Mouse (Mus musculus) Patski (cell line): ENCODE data around the gene Ccdc142. TPM values are rescaled to one million over a fixed set of nuclear protein-coding genes. Genes with fewer than 3 reads are reported as not detected.

ENCODE experiments used
- ATAC-seq: fragments of 100-300 bp; one replicate; pipeline ENCODE4 v1.8.0; 2021
- CTCF ChIA-PET: fragments of 350-600 bp; sonication (Branson Sonifier 250); formaldehyde crosslinking; loops from one replicate; lab custom pipeline; 2022; ENCODE audit warnings: inconsistent platforms; lab: Charles Lee
- POLR2A ChIA-PET: fragments of 350-600 bp; sonication (Branson Sonifier 250); formaldehyde crosslinking; loops from one replicate; lab custom pipeline; 2022; ENCODE audit warnings: antibody characterized with exemption, inconsistent platforms; lab: Charles Lee
- DNase-seq: peaks from one replicate; pipeline ENCODE4 v3.0.0-alpha.2; 2011; ENCODE audit warnings: low read depth, low spot score
- H3K27me3 ChIP-seq: fragments of 371-371 bp; one replicate; pipeline ENCODE4 v1.5.1; 2021
- CTCF ChIP-seq: fragments of 100-300 bp; IDR thresholded peaks from one replicate; pipeline ENCODE4 v1.5.1; 2021
- in situ Hi-C: fragments of 300-500 bp; cut with MboI; formaldehyde crosslinking; loops from 3 replicates; pipeline ENCODE4 v1.11.1; 2018; ENCODE audit warnings: low pct_unique_long_range_greater_than_20kb, mixed read lengths
- polyA plus RNA-seq: library from polyadenylated mRNA; unstranded; gene quantifications from one replicate; pipeline ENCODE4 v1.2.3, GENCODE M21; 2021

The Ccdc142 gene
- polyA plus RNA-seq, 1 experiment from 2014 or later = 3.5 TPM

DNA sequence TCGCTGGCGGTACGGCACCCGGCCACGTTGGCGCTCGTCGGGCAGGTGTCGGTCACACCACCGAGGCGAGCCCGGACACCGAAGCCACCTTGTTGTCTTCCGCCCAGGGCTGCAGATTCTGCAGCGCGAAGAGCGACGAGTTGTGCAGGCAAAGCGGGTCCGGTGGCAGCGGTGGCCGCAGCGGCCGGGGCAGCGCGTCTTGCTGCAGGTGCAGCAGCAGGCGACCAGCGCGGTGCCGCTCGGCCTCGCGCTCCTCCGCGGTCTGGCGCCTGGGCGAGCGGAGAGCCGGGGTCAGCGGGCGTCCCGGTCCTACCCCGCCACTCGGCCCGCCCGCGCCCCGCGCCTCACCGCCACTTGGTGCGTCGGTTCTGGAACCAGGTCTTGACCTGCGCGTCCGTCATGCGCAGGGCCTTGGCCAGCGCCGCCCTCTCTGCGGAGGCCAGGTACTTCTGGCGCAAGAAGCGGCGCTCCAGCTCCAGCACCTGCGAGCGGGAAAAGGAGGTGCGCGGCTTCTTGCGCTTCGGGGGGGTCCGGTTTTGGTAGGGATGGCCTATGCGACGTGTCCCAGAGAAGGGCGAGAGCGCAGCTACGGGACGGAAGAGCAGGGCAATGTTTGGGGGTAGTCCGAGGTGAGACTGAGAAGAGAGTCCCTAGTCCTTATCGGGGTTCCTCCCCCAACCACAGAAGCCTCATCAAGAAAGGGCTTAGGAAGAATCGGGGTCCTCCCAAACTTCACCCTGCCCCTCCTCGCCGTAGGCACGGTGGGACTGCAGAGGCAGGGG is 32.5 kb upstream of the Ccdc142 start:
- CTCF ChIA-PET = no interaction called here
- no peak for ATAC-seq
- TF ChIP-seq CTCF = no peak
- POLR2A ChIA-PET = interaction anchor here (0.5 to 0.6 kb wide), 2 partner anchors 8 to 36 kb away, joined by 3 to 4 read pairs; no protein-coding TSS in a partner anchor
- peaks cover 54% of the 10 kb centered on the region for H3K27me3 ChIP-seq
- DNase-seq = no peak
- in situ Hi-C loops = no loop called here

DNA sequence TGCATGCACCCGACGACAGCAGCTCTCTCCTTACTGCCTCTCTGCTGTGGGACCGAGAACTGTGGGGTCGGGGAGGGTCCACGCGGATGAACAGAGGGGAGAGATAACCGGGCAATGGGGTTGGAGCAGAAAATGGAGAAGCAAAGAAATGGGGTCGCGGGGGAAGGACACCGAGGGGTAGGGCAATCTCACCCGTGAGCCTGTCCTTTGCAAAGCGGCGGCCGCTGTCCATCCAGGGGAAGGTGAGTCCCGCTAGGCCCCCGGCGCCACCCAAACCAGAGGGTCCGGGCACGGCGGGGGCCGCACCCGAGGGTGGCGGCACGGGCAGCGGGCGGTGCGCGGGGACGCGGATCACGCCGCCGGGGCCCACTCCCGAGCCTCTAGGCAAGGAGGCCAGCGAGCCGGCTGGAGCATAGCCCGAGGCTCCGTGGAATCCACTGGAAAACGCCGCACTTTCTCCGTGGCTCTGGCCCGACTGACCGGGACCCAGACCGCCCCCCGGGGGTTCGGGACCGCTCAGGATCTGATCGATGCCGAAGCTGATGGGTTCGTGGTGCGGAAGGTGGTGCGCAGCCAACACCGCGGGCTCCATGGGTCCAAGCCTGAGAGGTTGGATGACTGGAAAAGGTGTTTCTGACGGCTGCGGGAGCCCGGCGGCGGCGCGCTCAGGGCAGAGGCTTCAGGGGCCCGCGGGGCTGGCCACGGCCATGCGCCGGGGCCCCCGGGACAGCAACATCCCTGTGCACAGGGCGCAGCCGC is 31.7 kb upstream of the Ccdc142 start:
- H3K27me3 ChIP-seq = peaks cover 57% of the 10 kb centered on the region
- ATAC-seq (no peak), DNase-seq (no peak)
- POLR2A ChIA-PET = interaction anchor here (0.5 kb wide), 1 partner anchor 35 kb away, joined by 4 read pairs; no protein-coding TSS in a partner anchor
- CTCF ChIA-PET = no interaction called here
- TF ChIP-seq CTCF = no peak
- in situ Hi-C loops = no loop called here

DNA sequence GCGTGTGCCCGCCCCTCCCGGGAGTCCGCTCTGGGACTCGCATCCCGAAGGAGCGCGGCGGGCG is 31.3 kb upstream of the Ccdc142 start, which contains the start of gene Tlx2:
Gene Tlx2 (minus strand): TSS at position 47 of the 64 bp plus-strand sequence.
- ATAC-seq (no peak), DNase-seq (no peak)
- TF ChIP-seq CTCF = no peak
- H3K27me3 ChIP-seq = peaks cover 57% of the 10 kb centered on the region
- ChIA-PET CTCF (no interaction called here), POLR2A (no interaction called here)
- in situ Hi-C loops = no loop called here

DNA sequence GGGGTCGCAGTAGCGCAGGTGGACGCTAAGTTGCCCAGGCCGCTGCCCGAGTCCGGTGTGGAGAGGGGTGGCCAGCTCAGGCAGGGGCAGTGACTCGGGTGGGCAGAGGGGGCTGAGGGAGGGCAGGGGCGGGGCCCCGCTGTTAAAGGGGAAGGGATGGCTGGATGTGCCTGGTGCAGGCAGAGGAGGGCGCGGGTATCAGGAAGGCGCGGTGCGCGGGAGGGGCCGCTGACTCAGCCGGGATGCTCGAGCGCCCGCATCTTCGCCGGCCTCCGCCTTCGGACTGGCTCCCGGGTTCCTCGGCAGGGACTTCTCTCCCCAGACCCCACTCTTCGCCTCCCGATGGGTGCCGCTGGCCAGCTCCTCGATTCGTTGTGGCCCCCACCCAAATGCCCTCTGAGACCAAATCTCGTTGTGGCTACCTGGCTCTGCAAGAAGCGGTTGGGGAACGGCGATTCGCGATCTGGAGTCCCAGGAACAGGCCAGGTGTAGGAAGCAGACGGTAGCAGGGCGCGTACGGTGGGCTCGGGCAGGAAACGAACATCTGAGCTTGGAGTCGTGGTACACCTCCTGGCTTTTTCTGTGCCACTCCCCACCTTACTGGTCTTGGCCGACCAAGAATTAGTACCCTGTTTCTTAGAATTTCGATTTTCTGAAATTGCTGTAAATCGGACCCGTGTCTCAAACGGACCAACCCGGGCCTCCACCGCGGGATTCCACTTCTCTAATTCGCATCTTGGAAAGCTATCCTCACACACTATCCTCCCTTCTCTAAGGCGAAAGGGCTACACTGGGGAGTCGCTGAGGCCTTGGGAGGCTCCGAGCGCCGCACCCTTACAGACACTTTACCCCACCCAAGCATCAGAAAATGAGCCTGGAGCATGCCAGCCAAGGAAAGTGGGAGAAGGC is 30.8 kb upstream of the Ccdc142 start:
- DNase-seq (no peak), ATAC-seq (no peak)
- in situ Hi-C loops = no loop called here
- CTCF ChIA-PET = no interaction called here
- POLR2A ChIA-PET = no interaction called here
- H3K27me3 ChIP-seq = peaks cover 57% of the 10 kb centered on the region
- no peak for TF ChIP-seq CTCF

DNA sequence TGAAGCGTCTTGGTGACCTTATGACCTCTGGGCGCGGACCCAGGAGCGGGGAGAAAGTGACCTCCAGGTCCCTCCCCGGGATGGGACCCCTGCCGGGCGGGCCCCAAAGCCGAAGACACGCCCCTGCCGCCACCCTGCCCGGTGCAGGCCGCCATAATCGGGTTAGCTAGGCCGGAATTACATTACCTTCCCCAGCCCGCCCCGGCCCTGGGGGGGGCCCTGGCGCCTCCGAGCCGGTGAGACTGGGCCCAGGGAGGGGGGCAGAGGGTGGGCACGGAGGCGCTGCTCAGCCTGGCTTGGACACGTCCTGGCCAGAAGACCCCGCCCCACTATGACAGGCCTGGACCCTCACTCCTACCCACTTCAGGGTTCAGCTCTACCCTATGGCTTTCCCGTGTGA is 30.2 kb upstream of the Ccdc142 start:
- H3K27me3 ChIP-seq = peaks cover 57% of the 10 kb centered on the region
- ChIA-PET CTCF (no interaction called here), POLR2A (no interaction called here)
- DNase-seq (no peak), ATAC-seq (no peak)
- in situ Hi-C loops = no loop called here
- TF ChIP-seq CTCF = no peak

DNA sequence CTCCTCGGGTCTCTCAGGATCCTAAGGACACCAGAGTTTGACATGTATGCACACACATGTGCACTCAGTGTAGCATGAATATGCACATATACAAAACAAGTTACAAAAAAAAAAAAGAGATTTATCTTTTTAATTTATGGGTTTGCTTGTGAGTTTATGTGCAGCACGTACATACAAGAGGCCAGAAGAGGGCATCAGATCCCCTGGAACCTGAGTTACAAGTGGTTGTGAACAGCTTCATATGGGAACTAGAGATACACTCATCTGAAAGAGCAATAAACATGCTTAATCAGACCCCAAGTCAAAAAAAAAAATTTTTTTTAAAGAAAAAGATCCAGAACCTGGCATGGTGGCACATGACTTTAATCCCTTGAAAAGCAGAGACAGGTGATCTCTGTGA is 26.4 kb upstream of the Ccdc142 start:
- peaks cover 32% of the 10 kb centered on the region for H3K27me3 ChIP-seq
- no peak for DNase-seq
- POLR2A ChIA-PET = no interaction called here
- CTCF ChIA-PET = interaction anchor here (0.7 to 2.4 kb wide), 4 partner anchors 26 to 78 kb away, joined by 3 to 15 read pairs (median 7); partner anchors contain the start of genes Ccdc142 and Gm42688
- no peak for TF ChIP-seq CTCF
- in situ Hi-C loops = no loop called here
- ATAC-seq = no peak

DNA sequence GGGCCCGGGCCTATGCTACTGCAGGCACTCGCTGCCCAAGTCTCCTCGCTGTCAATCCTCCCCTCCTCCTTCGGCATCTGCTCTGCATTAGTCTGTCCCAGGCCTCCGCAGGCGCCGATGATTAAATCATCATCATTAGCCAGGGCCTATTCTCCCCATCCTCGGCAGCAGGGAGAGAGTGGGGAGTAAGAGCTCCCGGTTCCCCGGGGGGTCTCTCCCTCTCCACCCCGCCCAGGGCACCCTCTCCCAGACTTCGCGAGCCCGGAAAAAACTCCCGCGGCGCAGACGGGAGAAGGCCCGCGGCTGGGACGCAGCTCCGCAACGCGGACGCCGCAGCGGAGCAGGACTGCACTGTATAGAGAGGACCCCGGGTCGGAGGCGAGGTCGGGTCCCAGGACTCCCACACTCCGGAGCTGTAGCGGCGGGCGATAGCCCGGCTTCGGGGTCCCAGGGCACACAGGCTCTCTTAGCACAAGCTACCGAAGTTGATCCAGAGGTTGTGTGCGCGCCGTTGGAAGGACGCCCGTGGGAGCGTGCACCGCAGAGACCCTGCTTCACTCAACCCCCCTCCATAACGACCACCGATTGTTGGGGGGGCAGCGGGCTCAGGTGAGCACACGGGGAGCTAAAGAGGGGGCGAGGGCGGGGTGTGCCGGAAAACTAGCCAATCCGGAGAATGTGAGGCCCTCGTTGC is 23.6 kb upstream of the Ccdc142 start, which contains the start of gene Pcgf1:
Gene Pcgf1 (plus strand): TSS at position 240 of the 694 bp plus-strand sequence.
- CTCF ChIA-PET = interaction anchor here (0.7 to 1.8 kb wide), 7 partner anchors 9 to 87 kb away, joined by 3 to 13 read pairs (median 4); partner anchors contain the start of genes Ccdc142 and Gm42688
- DNase-seq = no peak
- in situ Hi-C loops = no loop called here
- no peak for TF ChIP-seq CTCF
- POLR2A ChIA-PET = interaction anchor here (1.0 to 1.7 kb wide), 7 partner anchors 18 to 81 kb away, joined by 3 to 7 read pairs (median 3); partner anchors contain the start of genes Aup1, Htra2, Rtkn and Wbp1
- H3K27me3 ChIP-seq = peaks cover 7% of the 10 kb centered on the region
- ATAC-seq = peak; percentile 51

DNA sequence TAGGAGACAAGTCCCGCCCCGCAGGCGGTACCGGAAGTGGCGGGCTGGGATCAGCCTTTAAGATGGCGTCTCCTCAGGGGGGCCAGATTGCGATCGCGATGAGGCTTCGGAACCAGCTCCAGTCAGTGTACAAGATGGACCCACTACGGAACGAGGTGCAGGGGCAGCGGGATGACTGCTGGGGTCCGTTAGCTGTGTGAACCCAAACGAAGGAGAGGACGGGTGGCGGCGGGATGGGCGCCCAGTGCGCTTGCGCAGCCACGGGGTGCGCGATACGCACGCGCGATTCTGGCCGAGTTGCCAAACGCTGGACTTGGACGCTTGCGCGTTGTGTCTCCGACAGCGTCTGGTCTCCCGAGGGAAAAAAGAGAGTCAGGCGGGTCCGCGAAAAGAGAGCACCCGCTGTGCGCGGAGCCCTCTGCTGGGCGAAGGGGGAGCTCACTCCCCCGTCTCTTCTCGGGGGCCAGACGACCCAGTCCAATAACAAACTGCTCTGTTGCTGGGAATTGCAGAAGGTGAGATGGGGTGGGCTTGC is 23.0 kb upstream of the Ccdc142 start:
- in situ Hi-C loops = no loop called here
- DNase-seq = peak; percentile 74
- H3K27me3 ChIP-seq = peaks cover 7% of the 10 kb centered on the region
- no peak for TF ChIP-seq CTCF
- ATAC-seq = peak; percentile 75
- ChIA-PET CTCF (interaction anchor here (0.7 to 1.8 kb wide), 7 partner anchors 9 to 87 kb away, joined by 3 to 13 read pairs (median 4); partner anchors contain the start of genes Ccdc142 and Gm42688), POLR2A (interaction anchor here (0.5 to 1.7 kb wide), 9 partner anchors 10 to 105 kb away, joined by 3 to 7 read pairs (median 3); partner anchors contain the start of genes Aup1, Htra2, Rtkn and Wbp1)

DNA sequence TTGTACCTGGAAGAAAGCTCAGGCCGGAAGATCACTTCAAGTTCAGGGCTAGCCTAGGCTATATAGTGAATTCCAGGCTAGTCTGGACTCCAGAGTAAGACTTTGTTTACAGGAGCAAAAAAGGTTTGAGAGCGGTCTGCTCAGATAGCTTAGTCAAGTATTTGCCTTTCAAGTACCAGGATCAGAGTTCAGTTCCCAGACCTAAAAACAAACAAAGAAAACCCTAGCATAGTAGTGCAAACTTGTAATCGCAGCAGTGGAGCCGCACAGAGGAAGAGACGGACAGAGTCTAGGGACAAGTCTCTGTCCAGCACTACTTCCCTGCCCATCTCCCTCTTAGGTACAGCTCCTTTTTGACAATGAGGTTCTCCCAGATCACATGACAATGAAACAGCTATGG is 21.2 kb upstream of the Ccdc142 start:
- no peak for DNase-seq
- TF ChIP-seq CTCF = no peak
- ChIA-PET POLR2A (no interaction called here), CTCF (interaction anchor here (1.2 to 1.7 kb wide), 4 partner anchors 10 to 84 kb away, joined by 3 to 8 read pairs (median 6); partner anchors contain the start of genes Ccdc142 and Gm42688)
- in situ Hi-C loops = loop anchor here (5.0 kb wide), 1 partner anchor 158 kb away; no protein-coding TSS in a partner anchor
- H3K27me3 ChIP-seq = no peaks in the 10 kb centered on the region
- ATAC-seq = no peak
